Mouse (Mus musculus): Measurements from ENCODE around the gene Ppp4r2.

GRCm38 (mm10) chr6:100848682-100849375, 15.4 kb downstream of the Ppp4r2 start:
- TF ChIP-seq POLR2A (IDR thresholded peaks at IDR 0.05; ENCODE audit: insufficient read depth, low read depth, low read length), result no peak
- TF ChIP-seq EP300 (IDR thresholded peaks at IDR 0.05; ENCODE audit: insufficient read depth, low read depth, low read length), result no peak
